Mouse (Mus musculus) T-helper 1 cell (primary cell): ENCODE measurements at regions not wholly inside any gene's neighbourhood (a gene's known extent, or its start where the extent isn't known, plus 50 kb on each side); places are given as distances from the start of the nearest gene placed in this dataset.

ENCODE experiments used
- in situ Hi-C: fragments of 300-600 bp; cut with MboI, MseI; formaldehyde crosslinking; loops from one replicate; pipeline ENCODE4 v1.15.1; 2025; ENCODE audit warnings: high pct_unique_total_duplicates

DNA sequence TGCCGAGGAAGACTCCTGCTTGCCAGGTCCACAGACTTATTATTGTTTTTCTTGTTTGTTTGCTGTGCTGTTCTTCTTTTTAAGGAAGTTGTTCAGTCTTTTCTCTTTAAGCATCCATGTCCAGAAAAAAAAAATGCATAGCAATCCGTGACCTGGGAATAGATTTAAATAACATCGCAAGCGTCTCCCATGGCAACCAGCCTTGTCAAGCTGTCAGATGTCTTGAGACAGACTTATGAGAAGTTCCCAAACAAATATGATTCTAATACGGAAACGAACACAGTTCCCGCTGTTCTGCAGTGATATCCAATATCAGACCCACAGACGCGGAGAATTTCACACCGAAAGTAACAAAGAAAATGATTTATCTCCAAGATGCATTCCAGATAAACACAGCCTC lies 547.4 kb downstream of the Etnk1 start:
- in situ Hi-C loops, result no loop called here

DNA sequence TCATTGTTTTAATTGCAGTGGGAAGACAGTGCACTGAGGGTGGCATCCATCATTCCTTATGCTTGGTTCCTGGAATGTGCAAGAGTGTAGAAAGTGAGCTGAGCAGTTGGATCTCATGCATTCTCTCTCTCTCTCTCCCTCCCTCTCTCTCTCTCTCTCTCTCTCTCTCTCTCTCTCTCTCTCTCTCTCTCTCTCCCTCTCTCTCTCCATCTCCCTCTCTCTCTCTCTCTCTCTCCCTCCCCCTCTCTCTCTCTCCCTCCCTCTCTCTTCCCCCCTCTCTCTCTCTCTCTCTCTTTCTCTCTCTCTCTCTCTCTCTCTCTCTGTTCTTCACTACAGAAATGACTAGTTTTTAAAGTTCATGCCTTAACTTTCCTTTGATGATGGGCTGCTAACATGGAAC lies 583.1 kb downstream of the Etnk1 start:
- in situ Hi-C loops, result no loop called here

DNA sequence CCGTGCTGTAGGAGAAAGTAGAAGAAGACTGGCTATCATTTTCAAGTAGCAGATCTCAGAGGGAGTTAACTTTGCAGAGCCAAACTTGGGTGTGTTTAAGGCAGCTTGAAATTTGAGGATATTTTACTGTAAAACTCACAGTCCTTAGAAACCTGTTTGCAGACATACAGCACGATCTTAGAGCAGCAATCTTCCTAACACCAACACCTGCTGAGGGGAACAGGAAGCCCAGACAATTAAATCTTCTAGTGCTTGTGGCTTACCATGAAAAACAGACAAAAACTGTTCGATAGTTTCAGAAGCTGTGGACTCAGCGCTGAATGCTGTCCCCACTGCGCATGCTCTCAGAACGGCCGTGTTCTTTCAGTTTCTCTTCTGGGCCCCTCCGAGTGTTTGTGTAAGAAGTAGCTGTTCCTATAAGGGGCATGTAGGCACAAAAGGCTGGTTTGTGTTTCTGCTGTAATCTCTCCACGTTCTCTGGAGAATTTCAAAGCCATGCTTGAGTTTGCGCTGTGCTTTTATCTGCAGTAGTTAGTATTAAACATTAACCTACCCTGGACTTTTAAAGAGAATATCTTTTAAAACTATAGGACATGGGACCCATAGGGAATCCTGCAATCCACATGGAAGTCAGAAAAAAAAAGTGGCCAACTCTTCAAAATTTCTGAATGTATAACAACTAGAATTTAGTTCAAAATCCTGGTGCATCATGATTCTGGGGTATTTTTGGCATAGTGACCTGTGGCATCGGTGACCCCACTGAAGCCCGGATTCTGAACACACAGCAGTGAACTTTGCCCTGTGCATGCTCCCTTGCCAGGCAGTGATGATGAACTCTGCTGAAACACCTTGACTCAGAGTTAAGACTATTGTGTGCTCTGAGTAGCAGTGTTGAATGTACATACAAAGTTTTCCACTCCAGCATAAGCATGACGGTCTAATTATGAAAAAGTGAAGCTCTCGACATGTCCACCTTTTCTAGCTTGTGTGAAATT lies 584.4 kb downstream of the Etnk1 start:
- in situ Hi-C loops, result no loop called here

DNA sequence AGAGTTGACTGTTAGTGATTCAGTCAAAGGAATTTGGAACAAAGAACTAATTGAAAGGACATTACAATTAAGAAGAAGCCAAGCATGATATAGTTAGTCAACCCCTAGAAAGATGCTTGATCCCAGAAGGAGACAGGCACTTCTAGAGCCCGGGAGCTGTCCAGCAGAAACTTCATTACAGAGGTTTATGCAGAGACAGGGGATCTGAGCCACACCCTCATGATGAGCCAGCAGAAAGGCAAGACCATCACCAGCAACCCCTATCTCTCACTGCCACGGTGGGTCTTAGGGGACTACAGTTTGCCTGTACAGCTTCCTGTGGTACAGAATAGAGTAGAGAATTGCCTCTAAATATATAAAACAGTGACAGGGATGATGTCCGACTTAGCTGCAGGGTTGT lies 590.4 kb downstream of the Etnk1 start:
- in situ Hi-C loops, result no loop called here

DNA sequence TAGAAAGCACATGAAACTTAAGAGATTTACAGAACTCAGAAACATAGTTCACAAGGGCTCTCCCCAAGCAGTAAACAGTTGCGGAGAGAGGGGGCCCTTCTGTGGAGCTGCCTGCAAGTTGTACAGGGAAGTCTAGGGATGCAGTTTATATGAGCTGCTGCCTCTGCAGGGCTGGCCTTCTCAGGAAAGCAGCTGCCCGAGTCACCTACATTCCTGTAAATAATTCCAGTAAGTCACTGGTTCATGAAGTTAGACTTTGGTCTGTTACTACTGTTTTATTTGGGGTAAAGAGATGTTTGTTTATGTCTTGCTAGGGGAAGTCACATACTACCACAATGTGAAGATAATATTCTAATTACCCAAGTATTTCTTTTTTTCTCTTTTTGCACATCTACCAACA lies 601.1 kb downstream of the Etnk1 start:
- in situ Hi-C loops, result no loop called here
